8 mouse cellular contexts compared by ENCODE assay signal in genomic region chr2:119669010-119669409, GRCm38 (mm10). TPM values are rescaled to one million over a fixed set of nuclear protein-coding genes. Genes with fewer than 3 reads are reported as not detected.
DNase-seq lines count a peak whose midpoint lies in the region; ATAC-seq and TF ChIP-seq lines count a peak whose summit lies in the region.

No protein-coding gene starts in this region.

- no peak for TF ChIP-seq EP300 in ES-Bruce4 (IDR thresholded peaks at IDR 0.05; ENCODE audit: insufficient read depth, low read depth, low read length)

- TF ChIP-seq POLR2A in ES-Bruce4 (IDR thresholded peaks at IDR 0.05; ENCODE audit: insufficient read depth, low read length), result no peak

- DNase-seq in kidney, adult 8-10 months, result peak; percentile 24 to 35
- DNase-seq in embryo, embryonic 10.5 days (ENCODE audit: low spot score), result peak; percentile 74
- DNase-seq in frontal cortex, postnatal 14 days (ENCODE audit: low spot score in 2 of 2), result no peak
- no peak for DNase-seq in urinary bladder, postnatal 25 days (ENCODE audit: low spot score)

- H3K9me3 ChIP-seq in kidney, embryonic 15.5 days (replicated peaks), result no peaks in the 10 kb centered on the region
- no peaks in the 10 kb centered on the region for H3K9me3 ChIP-seq in ES-Bruce4 (replicated peaks; ENCODE audit: control insufficient read depth, insufficient read depth, low read length, poor library complexity, severe bottlenecking)
- 0 out of 2 replicates have a peak, but pooled peaks cover 3% of the 10 kb centered on the region for H3K9me3 ChIP-seq in heart, embryonic 12.5 days (replicated peaks)

- peaks cover 6% of the 10 kb centered on the region for H3K27me3 ChIP-seq in kidney, embryonic 15.5 days
- no peaks in the 10 kb centered on the region for H3K27me3 ChIP-seq in ES-Bruce4 (ENCODE audit: control insufficient read depth, insufficient read depth, low read length, poor library complexity, severe bottlenecking)
- H3K27me3 ChIP-seq in heart, embryonic 12.5 days (replicated peaks), result 0 out of 2 replicates have a peak, but pooled peaks cover 2% of the 10 kb centered on the region

- TF ChIP-seq CTCF in ES-Bruce4 (IDR thresholded peaks at IDR 0.05; ENCODE audit: low read depth, low read length), result peak; percentile 48

- no peak overlapping the region for H3K4me2 ChIP-seq in kidney, embryonic 15.5 days
- H3K4me2 ChIP-seq in heart, embryonic 12.5 days, result no peak overlapping the region

- no peak overlapping the region for H3K9ac ChIP-seq in kidney, embryonic 15.5 days
- H3K9ac ChIP-seq in ES-Bruce4 (ENCODE audit: low read depth, poor library complexity, severe bottlenecking), result no peak overlapping the region
- H3K9ac ChIP-seq in heart, embryonic 12.5 days, result no peak overlapping the region

- no peak overlapping the region for H3K27ac ChIP-seq in kidney, embryonic 15.5 days
- no peak overlapping the region for H3K27ac ChIP-seq in ES-Bruce4 (ENCODE audit: insufficient read depth, low read length)
- no peak overlapping the region for H3K27ac ChIP-seq in heart, embryonic 12.5 days (ENCODE audit: poor library complexity, severe bottlenecking)

- 16% methylated on average over 7 of the region's 7 CpGs for WGBS in kidney, embryonic 15.5 days
- 16% methylated on average over 7 of the region's 7 CpGs for WGBS in heart, embryonic 12.5 days

- no peaks in the 10 kb centered on the region for H3K4me1 ChIP-seq in kidney, embryonic 15.5 days
- H3K4me1 ChIP-seq in ES-Bruce4 (ENCODE audit: control insufficient read depth, insufficient read depth, low read length), result no peaks in the 10 kb centered on the region
- 0 out of 2 replicates have a peak, but pooled peaks cover 3% of the 10 kb centered on the region for H3K4me1 ChIP-seq in heart, embryonic 12.5 days (replicated peaks)

- no peaks in the 10 kb centered on the region for H3K36me3 ChIP-seq in kidney, embryonic 15.5 days
- no peaks in the 10 kb centered on the region for H3K36me3 ChIP-seq in ES-Bruce4 (ENCODE audit: control insufficient read depth, insufficient read depth, low read length, poor library complexity, severe bottlenecking)
- no peaks in the 10 kb centered on the region for H3K36me3 ChIP-seq in heart, embryonic 12.5 days

- H3K4me3 ChIP-seq in kidney, embryonic 15.5 days (replicated peaks), result no peak overlapping the region
- H3K4me3 ChIP-seq in ES-Bruce4 (ENCODE audit: low read depth, low read length), result no peak overlapping the region
- no peak overlapping the region for H3K4me3 ChIP-seq in heart, embryonic 12.5 days

- no peak for ATAC-seq in kidney, embryonic 15.5 days (replicated peaks; ENCODE audit: low FRiP score)
- peak; percentile 55 for ATAC-seq in megakaryocyte progenitor cell, adult 5-6 weeks (replicated peaks; ENCODE audit: poor library complexity)
- no peak for ATAC-seq in heart, embryonic 12.5 days (ENCODE audit: insufficient number of reproducible peaks, low FRiP score)

RNA-seq across cellular contexts. Expression of gene Rtf1, which starts 5.9 kb away (rescaled TPM):
- polyA plus RNA-seq in kidney, embryonic 15.5 days (2015; fragmentation: Nextera tagmentation; extraction: Ambion mirVana), result 44.7 and 45.9 TPM in 2 replicates
- 34.9 and 47.3 TPM in 2 replicates for polyA plus RNA-seq in ES-Bruce4 (2011; ENCODE audit: insufficient read depth, insufficient read length, low read depth, missing spikeins)
- 39.1 and 41.9 TPM in 2 replicates for total RNA-seq in megakaryocyte progenitor cell, adult 5-6 weeks (2015)
- total RNA-seq in megakaryocyte progenitor cell, adult 5-6 weeks (2017), result 26.2 and 43.0 TPM in 2 replicates
- 34.2 and 34.7 TPM in 2 replicates for polyA plus RNA-seq in heart, embryonic 12.5 days (2016; fragmentation: Nextera tagmentation; extraction: Ambion mirVana)

RNA-seq across cellular contexts. Expression of gene Ndufaf1, which starts 6.4 kb away (rescaled TPM):
- 51.8 and 52.3 TPM in 2 replicates for polyA plus RNA-seq in kidney, embryonic 15.5 days (2015; fragmentation: Nextera tagmentation; extraction: Ambion mirVana)
- polyA plus RNA-seq in ES-Bruce4 (2011; ENCODE audit: insufficient read depth, insufficient read length, low read depth, missing spikeins), result 56.0 and 59.3 TPM in 2 replicates
- total RNA-seq in megakaryocyte progenitor cell, adult 5-6 weeks (2015), result 37.3 and 38.8 TPM in 2 replicates
- total RNA-seq in megakaryocyte progenitor cell, adult 5-6 weeks (2017), result 18.4 and 20.4 TPM in 2 replicates
- 54.8 and 56.7 TPM in 2 replicates for polyA plus RNA-seq in heart, embryonic 12.5 days (2016; fragmentation: Nextera tagmentation; extraction: Ambion mirVana)

RNA-seq across cellular contexts. Expression of gene Oip5, which starts 50.7 kb away (rescaled TPM):
- polyA plus RNA-seq in kidney, embryonic 15.5 days (2015; fragmentation: Nextera tagmentation; extraction: Ambion mirVana), result 30.7 and 31.5 TPM in 2 replicates
- polyA plus RNA-seq in ES-Bruce4 (2011; ENCODE audit: insufficient read depth, insufficient read length, low read depth, missing spikeins), result 45.3 and 53.0 TPM in 2 replicates
- total RNA-seq in megakaryocyte progenitor cell, adult 5-6 weeks (2015), result 19.5 and 21.9 TPM in 2 replicates
- total RNA-seq in megakaryocyte progenitor cell, adult 5-6 weeks (2017), result 26.9 and 29.6 TPM in 2 replicates
- polyA plus RNA-seq in heart, embryonic 12.5 days (2016; fragmentation: Nextera tagmentation; extraction: Ambion mirVana), result 24.3 and 28.3 TPM in 2 replicates

RNA-seq across cellular contexts. Expression of gene Nusap1, which starts 50.9 kb away (rescaled TPM):
- 77.0 and 79.8 TPM in 2 replicates for polyA plus RNA-seq in kidney, embryonic 15.5 days (2015; fragmentation: Nextera tagmentation; extraction: Ambion mirVana)
- 185 and 189 TPM in 2 replicates for polyA plus RNA-seq in ES-Bruce4 (2011; ENCODE audit: insufficient read depth, insufficient read length, low read depth, missing spikeins)
- 85.9 and 103 TPM in 2 replicates for total RNA-seq in megakaryocyte progenitor cell, adult 5-6 weeks (2015)
- 96.0 and 104 TPM in 2 replicates for total RNA-seq in megakaryocyte progenitor cell, adult 5-6 weeks (2017)
- 51.6 and 53.3 TPM in 2 replicates for polyA plus RNA-seq in heart, embryonic 12.5 days (2016; fragmentation: Nextera tagmentation; extraction: Ambion mirVana)

Comparison
In these comparisons a context has a peak if more than half of its experiments do, and no peak if none do; other contexts are left out.
1. DNase-seq: peak in kidney, adult 8-10 months (2 of 2) and embryo, embryonic 10.5 days (single experiment); none in frontal cortex, postnatal 14 days (0 of 2) and urinary bladder, postnatal 25 days (single experiment).